Mouse (Mus musculus) central nervous system, embryonic 11.5 days (tissue): ENCODE results near the gene Anks1b. TPM values are rescaled to one million over a fixed set of nuclear protein-coding genes. Genes with fewer than 3 reads are reported as not detected.

Source experiments
- polyA plus RNA-seq: library from polyadenylated mRNA; depleted of rRNA; stranded (reverse); fragments of >200 nt; gene quantifications from 2 replicates; pipeline ENCODE4 v1.2.3, GENCODE M21; 2012; rRNA removed

Anks1b gene
- polyA plus RNA-seq, result 5.6 and 6.8 TPM in 2 replicates

GRCm38 (mm10) chr10:89873146-89873950, at the start of gene Anks1b:
Gene Anks1b (plus strand): TSS chr10:89873509.

Other genes starting within 250 kb of the Anks1b start
- 28.6 and 36.3 TPM in 2 replicates for gene Scyl2, start 187.2 kb upstream of the Anks1b start, polyA plus RNA-seq
- gene Actr6, start 141.2 kb upstream of the Anks1b start, polyA plus RNA-seq, result 16.1 and 21.0 TPM in 2 replicates
- 47.8 and 58.4 TPM in 2 replicates for gene Uhrf1bp1l, start 128.5 kb upstream of the Anks1b start, polyA plus RNA-seq